ENCODE assay signal across 18 mouse cellular contexts in genomic region chr2:7792456-7793145, GRCm38 (mm10).
DNase-seq lines count a peak whose midpoint lies in the region; ATAC-seq and TF ChIP-seq lines count a peak whose summit lies in the region.
"Had no signal": no experiment of that assay in that cellular context is flagged by ENCODE, and none has a peak within 500 bp of the region (broad histone marks: within the 10 kb centered on the region; RNA-seq: fewer than 3 reads in every experiment).

No protein-coding gene starts in this region.

- no peaks in the 10 kb centered on the region for H3K4me1 ChIP-seq in embryonic facial prominence, embryonic 14.5 days (ENCODE audit: control insufficient read depth, insufficient read depth, low read length)
- no peaks in the 10 kb centered on the region for H3K4me1 ChIP-seq in embryonic facial prominence, embryonic 10.5 days
- no peaks in the 10 kb centered on the region for H3K4me1 ChIP-seq in kidney, embryonic 16.5 days (ENCODE audit: insufficient read depth, low read length)
- H3K4me1 ChIP-seq in stomach, embryonic 14.5 days (ENCODE audit: control insufficient read depth, insufficient read depth, low read length): 0 out of 2 replicates have a peak, but pooled peaks cover 4% of the 10 kb centered on the region
- H3K4me1 ChIP-seq in stomach, postnatal 0 days (replicated peaks; ENCODE audit: control insufficient read depth, insufficient read depth): no peaks in the 10 kb centered on the region
- H3K4me1 ChIP-seq: embryonic facial prominence, embryonic 12.5 days; hindbrain, embryonic 12.5 days; limb, embryonic 12.5 days; liver, embryonic 15.5 days; midbrain, embryonic 10.5 days; neural tube, embryonic 13.5 days had no signal

- TF ChIP-seq EP300 in stomach, postnatal 0 days (optimal IDR thresholded peaks at IDR 0.05): no peak

- H3K9ac ChIP-seq in embryonic facial prominence, embryonic 14.5 days (ENCODE audit: low read depth, low read length): no peak overlapping the region
- H3K9ac ChIP-seq in kidney, embryonic 16.5 days (replicated peaks; ENCODE audit: low read length): no peak overlapping the region
- no peak overlapping the region for H3K9ac ChIP-seq in stomach, embryonic 14.5 days (replicated peaks; ENCODE audit: low read depth, low read length)
- H3K9ac ChIP-seq in stomach, postnatal 0 days (ENCODE audit: low read length): no peak overlapping the region
- H3K9ac ChIP-seq: embryonic facial prominence, embryonic 12.5 days; hindbrain, embryonic 12.5 days; limb, embryonic 12.5 days; liver, embryonic 15.5 days; neural tube, embryonic 13.5 days had no signal

- no peak for TF ChIP-seq CTCF in stomach, postnatal 0 days (IDR thresholded peaks at IDR 0.05; ENCODE audit: low read depth)

- H3K36me3 ChIP-seq in embryonic facial prominence, embryonic 14.5 days (ENCODE audit: control insufficient read depth, insufficient read depth, low read length): no peaks in the 10 kb centered on the region
- H3K36me3 ChIP-seq in embryonic facial prominence, embryonic 10.5 days (replicated peaks): no peaks in the 10 kb centered on the region
- H3K36me3 ChIP-seq in kidney, embryonic 16.5 days (ENCODE audit: insufficient read depth, low read length): no peaks in the 10 kb centered on the region
- no peaks in the 10 kb centered on the region for H3K36me3 ChIP-seq in stomach, embryonic 14.5 days (ENCODE audit: control insufficient read depth, insufficient read depth, low read length)
- H3K36me3 ChIP-seq in stomach, postnatal 0 days (ENCODE audit: control insufficient read depth, insufficient read depth, low read length): no peaks in the 10 kb centered on the region
- H3K36me3 ChIP-seq: embryonic facial prominence, embryonic 12.5 days; hindbrain, embryonic 12.5 days; limb, embryonic 12.5 days; liver, embryonic 15.5 days; midbrain, embryonic 10.5 days; neural tube, embryonic 13.5 days had no signal

- H3K9me3 ChIP-seq in embryonic facial prominence, embryonic 14.5 days (ENCODE audit: control insufficient read depth, low read length): no peaks in the 10 kb centered on the region
- H3K9me3 ChIP-seq in embryonic facial prominence, embryonic 10.5 days: no peaks in the 10 kb centered on the region
- no peaks in the 10 kb centered on the region for H3K9me3 ChIP-seq in kidney, embryonic 16.5 days (ENCODE audit: low read length)
- no peaks in the 10 kb centered on the region for H3K9me3 ChIP-seq in stomach, embryonic 14.5 days (ENCODE audit: control insufficient read depth, low read depth, low read length)
- no peaks in the 10 kb centered on the region for H3K9me3 ChIP-seq in stomach, postnatal 0 days (ENCODE audit: control insufficient read depth, low read length)
- H3K9me3 ChIP-seq: embryonic facial prominence, embryonic 12.5 days; hindbrain, embryonic 12.5 days; limb, embryonic 12.5 days; liver, embryonic 15.5 days; midbrain, embryonic 10.5 days; neural tube, embryonic 13.5 days had no signal

- H3K4me3 ChIP-seq in embryonic facial prominence, embryonic 14.5 days (ENCODE audit: low read depth, low read length): no peak overlapping the region
- H3K4me3 ChIP-seq in embryonic facial prominence, embryonic 10.5 days: no peak overlapping the region
- H3K4me3 ChIP-seq in kidney, embryonic 16.5 days (ENCODE audit: low read length): no peak overlapping the region
- no peak overlapping the region for H3K4me3 ChIP-seq in stomach, embryonic 14.5 days (ENCODE audit: low read depth, low read length)
- H3K4me3 ChIP-seq in stomach, postnatal 0 days (ENCODE audit: low read depth, low read length): no peak overlapping the region
- H3K4me3 ChIP-seq: embryonic facial prominence, embryonic 12.5 days; gastrocnemius, adult 2 months; hindbrain, embryonic 12.5 days; limb, embryonic 12.5 days; liver, embryonic 15.5 days; midbrain, embryonic 10.5 days; neural tube, embryonic 13.5 days had no signal

- H3K4me2 ChIP-seq in embryonic facial prominence, embryonic 14.5 days (ENCODE audit: low read depth, low read length): no peak overlapping the region
- H3K4me2 ChIP-seq in kidney, embryonic 16.5 days (replicated peaks; ENCODE audit: low read depth, low read length): no peak overlapping the region
- no peak overlapping the region for H3K4me2 ChIP-seq in stomach, embryonic 14.5 days (replicated peaks; ENCODE audit: low read depth, low read length)
- no peak overlapping the region for H3K4me2 ChIP-seq in stomach, postnatal 0 days (replicated peaks; ENCODE audit: low read depth)
- H3K4me2 ChIP-seq: embryonic facial prominence, embryonic 12.5 days; hindbrain, embryonic 12.5 days; limb, embryonic 12.5 days; liver, embryonic 15.5 days; neural tube, embryonic 13.5 days had no signal

- ATAC-seq in embryonic facial prominence, embryonic 14.5 days (ENCODE audit: low read depth): no peak
- ATAC-seq in kidney, embryonic 16.5 days (ENCODE audit: low FRiP score, low TSS enrichment): peak; percentile 51; the same call in 1 of the 2 replicates
- peak; percentile 83; the same call in 1 of the 2 replicates for ATAC-seq in stomach, embryonic 14.5 days (ENCODE audit: insufficient number of reproducible peaks, insufficient read depth, low FRiP score, low read depth)
- no peak for ATAC-seq in stomach, postnatal 0 days (ENCODE audit: low FRiP score, low TSS enrichment)

- no peaks in the 10 kb centered on the region for H3K27me3 ChIP-seq in embryonic facial prominence, embryonic 14.5 days (replicated peaks; ENCODE audit: control insufficient read depth, insufficient read depth, low read length)
- no peaks in the 10 kb centered on the region for H3K27me3 ChIP-seq in embryonic facial prominence, embryonic 10.5 days (replicated peaks; ENCODE audit: low read depth, poor library complexity, severe bottlenecking)
- H3K27me3 ChIP-seq in kidney, embryonic 16.5 days (ENCODE audit: insufficient read depth, low read length): no peaks in the 10 kb centered on the region
- no peaks in the 10 kb centered on the region for H3K27me3 ChIP-seq in stomach, embryonic 14.5 days (ENCODE audit: control insufficient read depth, insufficient read depth, low read length)
- no peaks in the 10 kb centered on the region for H3K27me3 ChIP-seq in stomach, postnatal 0 days (ENCODE audit: control insufficient read depth, insufficient read depth, low read length)
- H3K27me3 ChIP-seq: embryonic facial prominence, embryonic 12.5 days; hindbrain, embryonic 12.5 days; limb, embryonic 12.5 days; liver, embryonic 15.5 days; neural tube, embryonic 13.5 days had no signal

- no peak overlapping the region for H3K27ac ChIP-seq in embryonic facial prominence, embryonic 14.5 days (replicated peaks; ENCODE audit: low read depth, low read length)
- no peak overlapping the region for H3K27ac ChIP-seq in embryonic facial prominence, embryonic 10.5 days (replicated peaks)
- no peak overlapping the region for H3K27ac ChIP-seq in kidney, embryonic 16.5 days (ENCODE audit: low read length)
- peak overlapping the region; percentile 59; the same call in 1 of the 2 replicates for H3K27ac ChIP-seq in stomach, embryonic 14.5 days (ENCODE audit: low read length)
- H3K27ac ChIP-seq in stomach, postnatal 0 days (replicated peaks): no peak overlapping the region
- H3K27ac ChIP-seq: embryonic facial prominence, embryonic 12.5 days; gastrocnemius, adult 2 months; hindbrain, embryonic 12.5 days; limb, embryonic 12.5 days; liver, embryonic 15.5 days; midbrain, embryonic 10.5 days; neural tube, embryonic 13.5 days had no signal

- DNase-seq in embryonic facial prominence, embryonic 14.5 days (ENCODE audit: low spot score): peak; percentile 6
- no peak for DNase-seq in embryonic facial prominence, embryonic 10.5 days (ENCODE audit: low spot score)
- no peak for DNase-seq in kidney, postnatal 25 days
- no peak for DNase-seq in stomach, postnatal 0 days (ENCODE audit: low spot score)
- no peak for DNase-seq in spleen, postnatal 36 days (ENCODE audit: low spot score in 2 of 2)
- DNase-seq in embryo, embryonic 10 days (ENCODE audit: low spot score): no peak
- DNase-seq: adrenal gland, postnatal 14 days; cerebellum, postnatal 25 days; gastrocnemius, adult 2 months; heart, adult 18-20 months had no signal

- WGBS in embryonic facial prominence, embryonic 14.5 days: 66% methylated on average over 2 of the region's 2 CpGs
- WGBS in embryonic facial prominence, embryonic 10.5 days: 81% methylated on average over 2 of the region's 2 CpGs
- WGBS in kidney, embryonic 16.5 days: 60% methylated on average over 2 of the region's 2 CpGs
- 59% methylated on average over 2 of the region's 2 CpGs for WGBS in stomach, embryonic 14.5 days
- 57% methylated on average over 2 of the region's 2 CpGs for WGBS in stomach, postnatal 0 days

Comparison
In these comparisons a context has a peak if more than half of its experiments do, and no peak if none do; other contexts are left out.
1. ATAC-seq: peak in kidney, embryonic 16.5 days (single experiment) and stomach, embryonic 14.5 days (single experiment); none in embryonic facial prominence, embryonic 14.5 days (single experiment) and stomach, postnatal 0 days (single experiment).